Mouse (Mus musculus) ES-Bruce4 (cell line): Measurements from ENCODE around the gene Hdac6.

ENCODE experiments used
- EP300 ChIP-seq: IDR thresholded peaks from 2 replicates; pipeline ENCODE4 v1.6.1; 2011; ENCODE audit warnings: low read depth, low read length; ENCODE audit not compliant: insufficient read depth
- POLR2A ChIP-seq: IDR thresholded peaks from one replicate; pipeline ENCODE4 v1.8.1; 2011; ENCODE audit warnings: low read length; ENCODE audit not compliant: insufficient read depth

DNA sequence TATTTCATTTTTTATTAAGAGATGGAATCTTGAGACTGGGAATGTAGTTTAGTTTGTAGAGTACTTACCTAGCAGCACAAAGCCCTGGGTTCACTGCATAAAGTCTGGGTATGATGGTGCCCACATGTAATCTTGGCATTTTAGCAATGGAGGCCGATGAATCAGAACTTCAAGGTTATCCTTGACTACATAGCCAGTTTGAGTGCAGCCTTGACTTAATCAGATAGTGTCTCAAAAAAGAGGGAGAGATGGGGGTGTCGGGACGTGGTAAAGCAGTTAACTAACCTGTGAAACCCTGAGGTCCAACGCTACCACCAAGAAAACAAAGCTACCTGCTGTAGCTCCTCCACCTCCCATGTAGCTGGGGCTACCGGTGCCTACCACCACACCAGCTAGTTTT, 43.2 kb downstream of the Hdac6 start:
- TF ChIP-seq POLR2A (no peak), EP300 (no peak)
